Mouse (Mus musculus): ENCODE measurements around the gene Lcn9.
A peak's percentile ranks its signal among the peaks of the same experiment; 100 is the strongest.
"Not testable (repeated sequence)": the region's sequence is repeated elsewhere in the genome, so short reads cannot be mapped to it uniquely, and the experiment has no call there.

The Lcn9 gene

GRCm38 (mm10) chr2:25822806-25823205 is at the start of gene Lcn9:
TSS of gene Lcn9 (plus strand) at chr2:25823153.
- DNase-seq (ENCODE audit: low read depth in 1 of 2, low spot score in 2 of 2) = no peak

- DNase-seq (ENCODE audit: low read depth in 1 of 2, low spot score in 2 of 2) = no peak
Measured at GRCm38 (mm10) chr2:25773507-25773906, 49.4 kb upstream of the Lcn9 start.

- DNase-seq (ENCODE audit: low read depth in 1 of 2, low spot score in 2 of 2) = no peak
Measured at GRCm38 (mm10) chr2:25774640-25775039, 48.3 kb upstream of the Lcn9 start.

- DNase-seq (ENCODE audit: low read depth in 1 of 2, low spot score in 2 of 2) = no peak
Measured at GRCm38 (mm10) chr2:25775991-25776390, 47.0 kb upstream of the Lcn9 start.

- no peak for DNase-seq (ENCODE audit: low read depth in 1 of 2, low spot score in 2 of 2)
Measured at GRCm38 (mm10) chr2:25776717-25777116, 46.2 kb upstream of the Lcn9 start, which contains the start of gene Lcn11. TSS of gene Lcn11 (plus strand) at chr2:25777017.

- DNase-seq (ENCODE audit: low read depth in 1 of 2, low spot score in 2 of 2) = no peak
Measured at GRCm38 (mm10) chr2:25779076-25779475, 43.9 kb upstream of the Lcn9 start.

- no peak for DNase-seq (ENCODE audit: low read depth in 1 of 2, low spot score in 2 of 2)
Measured at GRCm38 (mm10) chr2:25780921-25781320, 42.0 kb upstream of the Lcn9 start.

GRCm38 (mm10) chr2:25781957-25782356 is 41.0 kb upstream of the Lcn9 start, which contains the start of gene Gm13539:
TSS of gene Gm13539 (plus strand) at chr2:25782257.
- no peak for DNase-seq (ENCODE audit: low read depth in 1 of 2, low spot score in 2 of 2)

GRCm38 (mm10) chr2:25785573-25786322 is 37.2 kb upstream of the Lcn9 start:
- no peak for DNase-seq (ENCODE audit: low read depth in 1 of 2, low spot score in 2 of 2)

- DNase-seq (ENCODE audit: low read depth in 1 of 2, low spot score in 2 of 2) = no peak
Measured at GRCm38 (mm10) chr2:25789092-25789491, 33.9 kb upstream of the Lcn9 start.

- DNase-seq (ENCODE audit: low read depth in 1 of 2, low spot score in 2 of 2) = no peak
Measured at GRCm38 (mm10) chr2:25797635-25798034, 25.3 kb upstream of the Lcn9 start.

GRCm38 (mm10) chr2:25798065-25798464 is 24.9 kb upstream of the Lcn9 start:
- no peak for DNase-seq (ENCODE audit: low read depth in 1 of 2, low spot score in 2 of 2)

- no peak for DNase-seq (ENCODE audit: low read depth in 1 of 2, low spot score in 2 of 2)
Measured at GRCm38 (mm10) chr2:25811711-25812110, 11.2 kb upstream of the Lcn9 start.

GRCm38 (mm10) chr2:25813364-25813763 is 9.6 kb upstream of the Lcn9 start:
- DNase-seq (ENCODE audit: low read depth in 1 of 2, low spot score in 2 of 2) = no peak

- not testable (repeated sequence) for DNase-seq (ENCODE audit: low read depth in 1 of 2, low spot score in 2 of 2)
Measured at GRCm38 (mm10) chr2:25815748-25816147, 7.2 kb upstream of the Lcn9 start, which contains the start of gene Glt6d1. TSS of gene Glt6d1 (minus strand) at chr2:25815848.

- no peak for DNase-seq (ENCODE audit: low read depth in 1 of 2, low spot score in 2 of 2)
Measured at GRCm38 (mm10) chr2:25824751-25825150, 1.8 kb downstream of the Lcn9 start.

- DNase-seq (ENCODE audit: low read depth in 1 of 2, low spot score in 2 of 2) = no peak
Measured at GRCm38 (mm10) chr2:25828344-25828947, 5.5 kb downstream of the Lcn9 start.

GRCm38 (mm10) chr2:25830786-25831185 is 7.8 kb downstream of the Lcn9 start:
- no peak for DNase-seq (ENCODE audit: low read depth in 1 of 2, low spot score in 2 of 2)

GRCm38 (mm10) chr2:25836291-25836690 is 13.3 kb downstream of the Lcn9 start:
- peak in 1 of 2 experiments; percentile 22 for DNase-seq (ENCODE audit: low read depth in 1 of 2, low spot score in 2 of 2)

- no peak for DNase-seq (ENCODE audit: low read depth in 1 of 2, low spot score in 2 of 2)
Measured at GRCm38 (mm10) chr2:25842161-25842560, 19.2 kb downstream of the Lcn9 start.

GRCm38 (mm10) chr2:25842758-25843157 is 19.8 kb downstream of the Lcn9 start:
- no peak for DNase-seq (ENCODE audit: low read depth in 1 of 2, low spot score in 2 of 2)

GRCm38 (mm10) chr2:25844097-25844496 is 21.1 kb downstream of the Lcn9 start:
- no peak for DNase-seq (ENCODE audit: low read depth in 1 of 2, low spot score in 2 of 2)
